Mouse (Mus musculus): Measurements from ENCODE around the gene Olfr1112.
"Not testable (repeated sequence)": the region's sequence is repeated elsewhere in the genome, so short reads cannot be mapped to it uniquely, and the experiment has no call there.

The Olfr1112 gene

DNA sequence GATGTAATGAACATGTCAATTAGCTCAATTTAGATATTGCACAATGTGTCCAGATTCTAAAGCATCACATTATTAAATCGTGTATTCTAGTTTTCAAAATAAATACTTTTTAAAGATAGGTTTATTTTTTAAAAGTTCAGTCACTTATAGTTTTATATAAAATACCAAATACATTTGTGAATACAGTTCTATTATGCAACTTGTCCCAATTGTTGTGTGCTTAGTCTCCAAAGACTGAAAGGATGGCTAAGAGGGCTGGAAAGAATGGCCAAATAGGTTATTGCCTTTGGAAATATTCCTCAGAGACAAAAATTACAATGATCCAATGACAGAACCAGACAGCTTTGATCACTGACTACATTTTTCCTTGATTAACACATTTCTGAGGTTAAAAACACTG, at the start of gene Olfr1112:
Olfr1112 (plus strand) TSS at position 301 of the 400 bp plus-strand sequence.
- DNase-seq (ENCODE audit: low spot score in 2 of 2): no peak

DNA sequence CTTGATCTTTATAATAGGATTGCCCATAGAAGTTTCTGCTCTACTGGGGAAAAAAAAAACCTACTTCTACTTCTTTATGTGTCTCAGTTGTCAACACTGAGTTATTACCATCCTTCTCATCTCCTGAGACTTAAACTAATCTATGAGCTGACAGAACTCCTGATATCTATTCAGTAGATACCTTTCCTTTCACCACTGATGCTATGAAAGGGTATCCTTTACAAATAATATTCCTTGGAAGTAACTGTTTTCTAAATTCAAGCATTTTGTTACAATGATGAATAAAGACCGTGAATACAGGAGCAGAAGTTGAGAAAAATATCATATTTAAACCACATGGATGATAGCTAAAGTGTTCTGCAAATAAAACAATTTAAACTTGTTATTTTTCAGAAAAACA, 47.4 kb upstream of the Olfr1112 start, which contains the start of gene Olfr1110:
Olfr1110 (minus strand) TSS at position 101 of the 400 bp plus-strand sequence.
- no peak for DNase-seq (ENCODE audit: low spot score in 2 of 2)

DNA sequence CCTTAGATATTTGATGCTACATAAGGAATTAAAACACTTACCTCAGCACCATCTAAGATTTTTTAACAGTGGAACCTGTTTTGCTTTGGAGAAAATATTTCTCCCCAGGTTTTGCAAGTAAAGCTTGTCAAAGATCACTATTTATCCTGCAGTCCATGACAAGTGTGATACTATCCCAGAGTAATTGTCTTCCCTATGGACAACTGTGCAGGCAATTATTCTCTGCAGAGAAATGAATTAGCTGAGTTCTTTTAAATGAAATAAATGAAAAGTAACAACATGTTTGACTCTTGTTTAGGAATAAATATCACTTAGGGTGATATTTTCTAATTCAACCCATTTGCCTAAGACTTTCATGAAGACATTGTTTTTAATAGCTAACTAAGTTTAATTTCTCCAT, 35.1 kb upstream of the Olfr1112 start, which contains the start of gene Olfr1111:
Olfr1111 (minus strand) TSS at position 101 of the 400 bp plus-strand sequence.
- no peak for DNase-seq (ENCODE audit: low spot score in 2 of 2)

DNA sequence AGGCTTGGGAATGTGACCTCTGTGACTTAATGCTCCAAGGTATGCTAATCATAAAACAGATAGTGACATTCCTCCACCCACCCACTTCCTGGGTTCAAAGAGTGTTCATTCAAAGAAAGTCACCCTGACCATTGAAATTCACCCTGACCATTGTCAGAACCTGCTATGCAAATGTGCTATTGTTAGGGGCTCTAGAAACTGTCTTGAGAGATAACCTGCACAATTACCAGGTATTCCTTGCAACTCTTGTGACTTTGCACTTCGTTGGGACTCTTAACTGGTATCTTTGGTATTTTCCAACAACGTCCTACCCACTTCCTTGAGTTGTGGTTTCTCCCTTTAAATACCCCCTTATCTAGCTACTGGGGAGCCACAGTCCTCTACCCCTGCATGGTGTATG, 19.9 kb upstream of the Olfr1112 start:
- not testable (repeated sequence) for DNase-seq (ENCODE audit: low spot score in 2 of 2)

DNA sequence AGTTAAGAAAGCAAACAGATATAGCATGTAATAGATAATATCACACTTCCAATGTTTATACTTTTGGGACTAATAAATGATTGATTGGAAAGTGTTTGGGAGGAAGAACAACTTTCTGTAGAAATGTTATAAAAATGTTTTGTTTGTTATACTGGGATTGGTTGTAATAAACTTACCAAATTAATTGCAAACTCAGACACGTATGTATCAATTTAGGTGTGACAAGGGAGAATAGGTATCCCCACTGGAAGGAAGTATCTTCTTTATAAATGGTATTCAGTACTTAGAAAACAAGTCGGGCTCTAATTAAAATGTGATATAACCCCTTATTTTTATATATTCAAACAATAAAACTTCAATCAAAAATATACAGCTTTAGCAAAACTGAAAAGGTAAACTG, 21.1 kb downstream of the Olfr1112 start, which contains the start of gene Olfr1113:
Olfr1113 (plus strand) TSS at position 301 of the 400 bp plus-strand sequence.
- no peak for DNase-seq (ENCODE audit: low spot score in 2 of 2)

Measured in cerebellum, postnatal 4 days (tissue).